Mouse (Mus musculus) embryonic fibroblast, embryonic 13.5 days (primary cell): ENCODE results near the gene Map2k3.

Source experiments
- CTCF ChIP-seq: IDR thresholded peaks from 2 replicates; pipeline ENCODE4 v1.5.1; 2011; ENCODE audit warnings: mild to moderate bottlenecking, control low read depth, low read length, moderate library complexity, borderline replicate concordance; ENCODE audit not compliant: insufficient read depth
- POLR2A ChIP-seq: IDR thresholded peaks from 2 replicates; pipeline ENCODE4 v1.6.1; 2011; ENCODE audit warnings: low read depth, mild to moderate bottlenecking, control low read depth, low read length, moderate library complexity

DNA sequence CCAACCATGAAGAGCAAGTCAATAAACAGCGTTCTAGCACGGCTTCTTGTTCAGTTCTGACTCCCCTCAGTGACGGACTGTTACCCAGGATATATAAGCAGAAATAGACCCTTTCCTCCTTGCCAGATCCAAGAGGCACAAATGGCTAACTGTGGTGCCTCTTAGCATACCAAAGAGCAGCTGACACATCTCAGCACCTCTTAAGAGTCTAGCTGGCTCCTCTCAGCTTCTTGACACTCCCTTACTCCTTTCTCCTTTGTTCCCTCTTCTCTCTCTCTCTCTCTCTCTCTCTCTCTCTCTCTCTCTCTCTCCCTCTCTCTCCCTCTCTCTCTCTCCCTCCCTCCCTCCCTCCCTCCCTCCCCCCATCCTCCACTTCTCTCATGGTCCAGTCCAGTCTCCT, 41.1 kb upstream of the Map2k3 start:
- TF ChIP-seq POLR2A = no peak
- TF ChIP-seq CTCF = no peak
